Mouse (Mus musculus) bone marrow, adult 2 months (tissue): ENCODE data around the gene Tnfsf15.

ENCODE experiments used
- CTCF ChIP-seq: fragments of 200-500 bp; IDR thresholded peaks from 2 replicates; pipeline ENCODE4 v1.5.1; 2011; ENCODE audit warnings: low read length, control low read depth; ENCODE audit not compliant: control insufficient read depth, insufficient read depth
- POLR2A ChIP-seq: fragments of 200-500 bp; IDR thresholded peaks from 2 replicates; pipeline ENCODE4 v1.6.1; 2011; ENCODE audit warnings: low read depth, mild to moderate bottlenecking, control low read depth, low read length, borderline replicate concordance; ENCODE audit not compliant: control insufficient read depth

GRCm38 (mm10) chr4:63710431-63711220 lies 34.3 kb downstream of the Tnfsf15 start:
- TF ChIP-seq CTCF (no peak), POLR2A (no peak)
